Comparison of ENCODE assay signal across 40 mouse cellular contexts in the genomic region with DNA sequence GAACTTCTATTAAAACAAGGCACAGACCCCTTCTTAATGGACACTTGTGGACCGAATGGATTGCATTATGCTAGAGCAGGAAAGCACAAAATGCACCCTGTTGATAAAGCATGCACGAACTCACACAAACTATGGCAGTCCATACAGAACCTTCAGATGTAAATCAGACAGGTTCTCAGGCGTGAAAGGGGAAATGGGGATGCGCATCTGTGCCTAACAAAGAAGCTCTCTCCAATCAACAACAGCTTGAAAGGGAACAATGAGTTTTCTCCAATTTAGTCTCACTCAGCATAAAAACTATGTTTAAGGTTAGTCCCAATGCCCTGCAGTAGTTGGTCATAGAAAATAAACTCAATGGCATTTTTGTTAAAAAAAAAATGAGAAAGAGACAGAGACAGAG. TPM values are rescaled to one million over a fixed set of nuclear protein-coding genes. Genes with fewer than 3 reads are reported as not detected.
A peak's percentile ranks its signal among the peaks of the same experiment; 100 is the strongest.
DNase-seq lines count a peak whose midpoint lies in the region; ATAC-seq and TF ChIP-seq lines count a peak whose summit lies in the region.
"Had no signal": no experiment of that assay in that cellular context is flagged by ENCODE, and none has a peak within 500 bp of the region (broad histone marks: within the 10 kb centered on the region; RNA-seq: fewer than 3 reads in every experiment).

No protein-coding gene starts in this region.

- intact Hi-C loops in heart, postnatal 25 days (cut with DNase I) = no loop called here

- no peak overlapping the region for H3K4me3 ChIP-seq in hindbrain, postnatal 0 days (ENCODE audit: low read length)
- H3K4me3 ChIP-seq in hindbrain, embryonic 14.5 days (replicated peaks; ENCODE audit: low read length) = no peak overlapping the region
- H3K4me3 ChIP-seq: erythroblast, embryonic 14.5 days; forebrain, embryonic 12.5 days; intestine, embryonic 15.5 days; limb, embryonic 12.5 days; liver, embryonic 15.5 days; midbrain, embryonic 10.5 days; myocyte had no signal

- no peaks in the 10 kb centered on the region for H3K9me3 ChIP-seq in hindbrain, postnatal 0 days (ENCODE audit: low read length)
- H3K9me3 ChIP-seq in hindbrain, embryonic 14.5 days (ENCODE audit: control insufficient read depth, low read length) = no peaks in the 10 kb centered on the region
- H3K9me3 ChIP-seq: forebrain, embryonic 12.5 days; intestine, embryonic 15.5 days; limb, embryonic 12.5 days; liver, embryonic 15.5 days; midbrain, embryonic 10.5 days had no signal

- WGBS in hindbrain, postnatal 0 days = 33% methylated on average over 4 of the region's 4 CpGs
- WGBS in hindbrain, embryonic 14.5 days = 17% methylated on average over 4 of the region's 4 CpGs

- H3K4me1 ChIP-seq in hindbrain, postnatal 0 days (ENCODE audit: insufficient read depth, low read length) = no peaks in the 10 kb centered on the region
- no peaks in the 10 kb centered on the region for H3K4me1 ChIP-seq in hindbrain, embryonic 14.5 days (replicated peaks; ENCODE audit: control insufficient read depth, insufficient read depth, low read length)
- H3K4me1 ChIP-seq: forebrain, embryonic 12.5 days; intestine, embryonic 15.5 days; limb, embryonic 12.5 days; liver, embryonic 15.5 days; midbrain, embryonic 10.5 days had no signal

- H3K27me3 ChIP-seq in hindbrain, postnatal 0 days (ENCODE audit: insufficient read depth, low read length) = no peaks in the 10 kb centered on the region
- no peaks in the 10 kb centered on the region for H3K27me3 ChIP-seq in hindbrain, embryonic 14.5 days (ENCODE audit: control insufficient read depth, insufficient read depth, low read length)
- H3K27me3 ChIP-seq: forebrain, embryonic 12.5 days; intestine, embryonic 15.5 days; limb, embryonic 12.5 days; liver, embryonic 15.5 days had no signal

- no peak for DNase-seq in hindbrain, postnatal 0 days (ENCODE audit: low spot score)
- no peak for DNase-seq in hindbrain, embryonic 14.5 days (ENCODE audit: low spot score)
- peak; percentile 44 for DNase-seq in ES-CJ7 (ENCODE audit: low read depth, low spot score)
- DNase-seq in R1 (ENCODE audit: low read depth, low spot score) = peak; percentile 32
- DNase-seq in embryo, embryonic 11.5 days (ENCODE audit: low read depth, low spot score) = peak; percentile 1
- no peak for DNase-seq in heart, postnatal 25 days (ENCODE audit: low spot score)
- DNase-seq in adrenal gland, adult 18-20 months (ENCODE audit: low spot score in 2 of 2) = no peak
- no peak for DNase-seq in urinary bladder, postnatal 10 days (ENCODE audit: low spot score)
- DNase-seq: adrenal gland, adult 2 months; adrenal gland, postnatal 36 days; B cell, adult 2 months; cerebellum, adult 2 months; cerebellum, postnatal 14 days; gastrocnemius, postnatal 10 days; heart, postnatal 14 days; kidney, adult 2 months; kidney, postnatal 36 days; lung, embryonic 14.5 days; lung, postnatal 14 days had no signal

- no peak for TF ChIP-seq CTCF in hindbrain, postnatal 0 days (IDR thresholded peaks at IDR 0.05; ENCODE audit: low read depth)

- no peak overlapping the region for H3K27ac ChIP-seq in hindbrain, postnatal 0 days
- H3K27ac ChIP-seq in hindbrain, embryonic 14.5 days = no peak overlapping the region
- H3K27ac ChIP-seq: forebrain, embryonic 12.5 days; intestine, embryonic 15.5 days; limb, embryonic 12.5 days; liver, embryonic 15.5 days; midbrain, embryonic 10.5 days had no signal

- ATAC-seq in hindbrain, postnatal 0 days = peak; percentile 40; the same call in 1 of the 2 replicates
- ATAC-seq in hindbrain, embryonic 14.5 days (ENCODE audit: low FRiP score) = no peak
- ATAC-seq: hindbrain, embryonic 16.5 days; intestine, embryonic 15.5 days; midbrain, embryonic 16.5 days; Patski had no signal

- H3K36me3 ChIP-seq in hindbrain, postnatal 0 days (ENCODE audit: insufficient read depth, low read length) = no peaks in the 10 kb centered on the region
- no peaks in the 10 kb centered on the region for H3K36me3 ChIP-seq in hindbrain, embryonic 14.5 days (replicated peaks; ENCODE audit: control insufficient read depth, insufficient read depth)
- H3K36me3 ChIP-seq: forebrain, embryonic 12.5 days; intestine, embryonic 15.5 days; limb, embryonic 12.5 days; liver, embryonic 15.5 days; midbrain, embryonic 10.5 days had no signal

- no peak overlapping the region for H3K9ac ChIP-seq in hindbrain, postnatal 0 days (replicated peaks; ENCODE audit: low read length)
- no peak overlapping the region for H3K9ac ChIP-seq in hindbrain, embryonic 14.5 days
- H3K9ac ChIP-seq: forebrain, embryonic 12.5 days; intestine, embryonic 15.5 days; limb, embryonic 12.5 days; liver, embryonic 15.5 days; lung, embryonic 14.5 days had no signal

- no peak overlapping the region for H3K4me2 ChIP-seq in hindbrain, postnatal 0 days (ENCODE audit: low read depth, low read length)
- H3K4me2 ChIP-seq in hindbrain, embryonic 14.5 days (replicated peaks) = no peak overlapping the region
- H3K4me2 ChIP-seq: forebrain, embryonic 12.5 days; intestine, embryonic 15.5 days; limb, embryonic 12.5 days; liver, embryonic 15.5 days; lung, embryonic 14.5 days had no signal

RNA-seq across cellular contexts. Expression of a gene that starts 27.3 kb away (rescaled TPM):
- not detected in 2 replicates for total RNA-seq in hindbrain, postnatal 0 days (2014; rRNA removed)
- polyA plus RNA-seq in hindbrain, postnatal 0 days (2015; fragmentation: Nextera tagmentation; extraction: Ambion mirVana) = not detected in 2 replicates
- polyA plus RNA-seq in hindbrain, embryonic 14.5 days (2014; fragmentation: Nextera tagmentation; extraction: Ambion mirVana) = not detected in 2 replicates
- not detected for total RNA-seq in heart, postnatal 25 days (2021)
- total RNA-seq in adrenal gland, adult 18-20 months (2021) = not detected
- total RNA-seq: adrenal gland, adult 2 months; adrenal gland, postnatal 36 days; gastrocnemius, postnatal 10 days; heart, postnatal 14 days; left cerebral cortex, postnatal 14 days; liver, adult 2 months; MEL had no signal
- polyA plus RNA-seq: adrenal gland, adult 2 months; cerebellum, adult 2 months; cortical plate, adult 2 months; embryonic facial prominence, embryonic 14.5 days; erythroblast, embryonic 14.5 days; forebrain, embryonic 12.5 days; gonadal fat pad, adult 2 months; heart, embryonic 14.5 days; hindbrain, embryonic 16.5 days; intestine, embryonic 15.5 days; kidney, adult 2 months; kidney, embryonic 16.5 days; limb, embryonic 12.5 days; liver, adult 2 months; liver, embryonic 15.5 days; lung, embryonic 14.5 days; midbrain, embryonic 10.5 days; midbrain, embryonic 16.5 days; myocyte; Patski; small intestine, adult 2 months; stomach, embryonic 14.5 days; testis, adult 2 months had no signal

Comparison
In these comparisons a context has a peak if more than half of its experiments do, and no peak if none do; other contexts are left out.
1. DNase-seq: peak in ES-CJ7 (single experiment), R1 (single experiment) and embryo, embryonic 11.5 days (single experiment); none in hindbrain, postnatal 0 days (single experiment), hindbrain, embryonic 14.5 days (single experiment), heart, postnatal 25 days (single experiment), adrenal gland, adult 18-20 months (0 of 2) and urinary bladder, postnatal 10 days (single experiment).